Mouse (Mus musculus) B cell, adult 2 months (primary cell): ENCODE measurements around the gene Sugct.

Experiments used
- DNase-seq, 2 experiments: peaks; one replicate each; pipeline ENCODE4 v3.0.0; 2022

The Sugct gene

DNA sequence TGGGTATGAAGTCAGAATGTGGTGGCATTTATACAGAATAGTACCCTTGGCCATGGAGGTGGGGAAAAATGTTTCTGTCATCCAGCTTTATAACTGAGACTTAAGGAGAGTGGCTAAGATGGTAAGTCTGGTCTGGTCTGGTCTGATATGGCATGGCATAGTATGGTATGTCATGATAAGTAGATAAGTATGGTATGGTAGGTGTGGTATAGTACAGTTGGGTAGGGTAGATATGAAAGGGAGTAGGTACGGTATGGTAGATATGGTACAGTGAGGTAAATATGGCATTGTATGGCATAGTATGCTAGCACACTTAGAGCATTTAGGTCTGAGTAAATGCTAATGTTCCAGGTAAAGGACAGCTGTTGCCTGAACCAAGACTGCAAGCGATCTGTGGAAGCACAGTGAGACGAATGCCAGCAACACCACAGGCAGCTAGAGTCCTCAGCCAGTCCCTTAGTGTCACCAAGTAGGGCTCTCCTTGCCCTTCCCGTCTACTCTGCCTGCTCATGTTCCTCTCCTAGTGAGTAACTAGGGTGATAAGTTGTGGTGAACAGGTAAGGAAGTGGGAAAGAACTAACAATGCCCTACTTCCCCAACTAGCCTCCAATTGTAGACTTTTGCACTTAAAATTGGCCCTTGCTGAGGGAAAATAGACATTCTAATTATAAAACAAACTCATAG, 667.4 kb downstream of the Sugct start:
- no peak for DNase-seq

DNA sequence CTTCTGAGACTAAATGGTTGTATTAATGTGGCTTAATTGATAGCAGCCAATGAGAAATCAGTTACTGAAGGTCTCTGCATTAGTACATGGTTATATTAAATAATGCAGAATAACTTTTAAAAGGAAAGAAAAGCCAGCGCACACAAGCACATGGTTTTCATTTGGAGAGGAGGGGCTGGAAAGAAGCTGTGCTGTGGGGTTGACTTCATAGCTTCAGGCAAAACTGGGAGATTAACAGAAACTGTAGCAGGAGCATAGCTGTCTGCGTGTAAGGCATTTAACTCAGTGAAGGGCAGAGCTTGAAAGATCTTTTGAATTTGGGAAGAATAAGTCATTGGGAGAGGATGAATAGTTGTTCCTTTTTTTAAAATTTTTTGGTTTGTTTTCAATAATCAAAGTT, 668.4 kb downstream of the Sugct start:
- DNase-seq: no peak

DNA sequence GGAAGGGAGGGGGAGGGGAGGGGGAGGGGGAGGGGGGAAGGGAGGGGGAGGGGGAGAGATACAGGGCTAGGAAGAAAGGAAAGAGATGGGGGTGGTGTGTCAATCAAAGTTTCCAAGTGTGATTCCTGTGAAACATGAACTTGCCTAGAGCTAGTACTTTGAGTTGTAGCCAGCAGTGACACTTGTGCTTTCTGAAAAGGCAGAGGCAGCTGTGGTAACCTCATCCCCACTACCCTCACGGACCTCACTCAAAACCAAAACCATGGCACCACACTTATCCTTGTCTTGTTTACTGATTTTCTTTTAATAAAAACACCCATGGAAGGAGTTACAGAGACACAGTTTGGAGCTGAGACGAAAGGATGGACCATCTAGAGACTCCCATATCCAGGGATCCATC, 698.9 kb downstream of the Sugct start:
- DNase-seq: no peak

DNA sequence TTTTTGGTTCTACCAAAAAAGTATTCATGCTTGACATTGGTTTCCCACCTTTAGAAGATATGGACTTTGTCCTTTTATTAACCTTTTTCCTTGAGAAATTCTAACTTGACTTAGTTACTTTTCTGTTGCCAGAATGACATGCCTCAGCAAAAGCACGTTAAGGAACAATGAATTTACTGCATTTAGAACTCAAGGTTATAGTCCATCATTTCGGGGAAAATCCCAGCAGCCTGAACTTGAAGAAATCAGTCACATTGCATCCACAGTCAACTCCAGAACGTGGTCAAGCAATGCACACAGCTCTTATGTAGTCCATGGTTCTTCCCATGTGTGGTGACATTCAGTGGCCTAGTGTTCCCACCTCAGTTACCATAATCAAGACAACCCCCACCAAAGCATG, 700.0 kb downstream of the Sugct start:
- no peak for DNase-seq

DNA sequence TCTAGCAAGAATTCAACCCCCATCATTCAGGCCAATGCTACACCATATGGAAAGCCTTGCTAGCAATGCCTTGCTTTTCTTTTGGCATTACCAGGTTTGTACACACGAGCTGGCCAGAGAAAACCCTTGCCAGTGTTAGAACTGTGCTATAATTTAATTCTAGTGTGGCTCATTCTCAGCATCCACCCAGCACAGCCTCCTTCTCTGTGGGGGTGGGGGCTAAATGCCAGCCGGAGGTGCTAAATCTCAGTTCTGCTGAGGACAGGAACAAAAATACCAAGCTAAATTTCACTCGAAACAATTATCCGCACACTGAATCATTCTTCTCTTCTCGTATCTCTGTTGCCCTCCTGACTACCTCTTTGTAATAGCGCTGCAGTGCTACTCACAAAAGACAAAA, 717.6 kb downstream of the Sugct start:
- no peak for DNase-seq

DNA sequence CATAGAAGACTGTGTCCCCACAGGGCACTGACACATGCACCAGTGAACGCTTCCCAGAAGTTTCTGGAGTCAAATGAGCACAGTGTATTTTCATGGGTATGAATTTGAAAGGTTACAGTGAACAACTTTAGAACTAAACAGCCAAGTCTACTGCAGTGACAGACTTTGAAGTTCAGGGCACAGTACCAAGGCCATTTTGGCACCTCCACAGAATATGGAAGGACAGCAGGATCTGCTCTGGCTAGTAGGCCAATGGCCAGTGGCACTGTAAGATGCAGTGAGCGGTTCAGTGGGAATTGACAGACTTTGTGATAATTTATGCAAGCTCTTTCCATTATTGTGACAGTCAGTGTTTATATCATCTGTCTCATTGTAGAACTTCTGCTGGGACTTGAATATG, 724.1 kb downstream of the Sugct start:
- no peak for DNase-seq

DNA sequence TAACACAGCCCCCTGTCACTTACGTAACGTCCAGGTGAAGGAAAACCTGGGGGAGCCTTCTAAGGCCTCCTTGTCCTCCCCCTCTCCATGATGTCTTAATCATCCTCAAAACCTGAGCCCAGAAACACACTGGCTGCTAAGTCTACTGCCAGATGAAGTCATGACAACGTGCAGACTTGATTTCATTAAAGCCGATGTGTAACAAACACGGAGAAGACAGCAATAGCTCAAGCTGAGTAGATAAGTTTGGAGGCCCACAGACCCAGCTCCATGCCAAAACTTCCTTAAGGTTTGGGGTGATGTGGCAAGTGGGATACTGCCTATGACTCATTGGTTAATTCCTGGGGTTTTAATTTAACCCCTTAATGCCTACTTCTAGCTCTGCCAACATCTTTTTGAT, 726.4 kb downstream of the Sugct start:
- no peak for DNase-seq

DNA sequence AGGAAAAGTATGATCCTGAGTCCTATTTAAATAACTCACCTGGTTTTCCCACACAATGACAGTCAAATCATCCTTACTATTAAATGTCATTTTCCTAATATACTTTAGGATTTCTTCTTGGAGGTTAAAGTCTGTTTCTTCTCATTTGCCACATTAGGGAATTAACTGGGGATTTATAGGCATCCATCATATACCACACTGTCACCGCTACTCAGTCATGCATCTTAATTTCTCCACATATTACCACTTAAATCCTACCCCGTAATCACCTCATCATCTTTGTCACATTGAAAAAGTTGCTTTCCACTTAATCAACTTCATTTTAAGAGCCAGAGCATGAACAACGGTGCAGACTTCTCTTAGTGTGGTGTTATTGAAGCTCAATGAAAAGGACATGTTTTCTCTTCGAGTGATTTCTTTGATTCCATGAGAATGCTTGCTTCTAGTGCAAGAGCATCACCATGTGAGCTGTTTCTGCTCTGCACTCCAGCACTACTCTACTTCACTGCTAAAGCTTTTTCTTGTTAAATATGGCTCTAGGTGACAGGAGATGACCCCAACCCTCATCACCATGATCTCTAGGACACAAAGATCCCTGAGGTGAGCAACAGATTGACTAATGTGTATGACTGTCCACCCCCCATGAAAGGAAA, 730.4 kb downstream of the Sugct start:
- DNase-seq: no peak

DNA sequence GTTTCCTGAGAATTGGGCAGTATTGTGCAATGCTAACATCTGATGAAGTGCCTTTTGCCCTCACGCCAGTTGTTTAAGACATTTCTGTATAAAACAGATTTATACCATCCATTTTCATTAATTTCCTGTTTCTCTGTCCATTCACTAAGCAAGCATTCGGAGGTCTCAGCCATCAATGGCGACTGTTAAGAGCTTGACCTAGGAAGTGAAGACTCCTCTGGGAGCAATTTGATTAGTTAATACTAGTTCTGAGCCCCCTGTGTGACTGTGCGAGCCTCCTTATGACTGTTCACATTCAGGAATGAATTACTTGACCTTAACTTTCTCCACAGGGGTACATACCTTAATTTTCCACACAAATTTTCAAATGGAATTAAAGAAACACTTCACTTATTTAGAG, 743.3 kb downstream of the Sugct start:
- no peak for DNase-seq

DNA sequence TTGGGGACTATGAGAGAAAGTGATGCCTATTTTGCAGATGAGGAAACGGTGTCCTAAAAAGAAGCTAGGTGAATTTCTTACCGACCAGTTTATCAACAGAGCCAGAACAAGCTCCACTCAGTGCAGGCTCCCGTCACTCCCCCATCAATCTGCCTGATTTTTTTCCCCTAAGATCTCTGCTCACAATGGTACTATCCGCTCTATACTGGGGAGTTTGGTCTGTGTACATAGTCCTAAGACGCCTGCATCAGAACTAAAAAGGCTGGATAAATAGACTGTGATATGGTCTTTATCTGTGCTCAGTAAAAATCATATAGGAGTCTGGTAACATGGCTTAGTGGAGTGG, 755.9 kb downstream of the Sugct start:
- DNase-seq: no peak

DNA sequence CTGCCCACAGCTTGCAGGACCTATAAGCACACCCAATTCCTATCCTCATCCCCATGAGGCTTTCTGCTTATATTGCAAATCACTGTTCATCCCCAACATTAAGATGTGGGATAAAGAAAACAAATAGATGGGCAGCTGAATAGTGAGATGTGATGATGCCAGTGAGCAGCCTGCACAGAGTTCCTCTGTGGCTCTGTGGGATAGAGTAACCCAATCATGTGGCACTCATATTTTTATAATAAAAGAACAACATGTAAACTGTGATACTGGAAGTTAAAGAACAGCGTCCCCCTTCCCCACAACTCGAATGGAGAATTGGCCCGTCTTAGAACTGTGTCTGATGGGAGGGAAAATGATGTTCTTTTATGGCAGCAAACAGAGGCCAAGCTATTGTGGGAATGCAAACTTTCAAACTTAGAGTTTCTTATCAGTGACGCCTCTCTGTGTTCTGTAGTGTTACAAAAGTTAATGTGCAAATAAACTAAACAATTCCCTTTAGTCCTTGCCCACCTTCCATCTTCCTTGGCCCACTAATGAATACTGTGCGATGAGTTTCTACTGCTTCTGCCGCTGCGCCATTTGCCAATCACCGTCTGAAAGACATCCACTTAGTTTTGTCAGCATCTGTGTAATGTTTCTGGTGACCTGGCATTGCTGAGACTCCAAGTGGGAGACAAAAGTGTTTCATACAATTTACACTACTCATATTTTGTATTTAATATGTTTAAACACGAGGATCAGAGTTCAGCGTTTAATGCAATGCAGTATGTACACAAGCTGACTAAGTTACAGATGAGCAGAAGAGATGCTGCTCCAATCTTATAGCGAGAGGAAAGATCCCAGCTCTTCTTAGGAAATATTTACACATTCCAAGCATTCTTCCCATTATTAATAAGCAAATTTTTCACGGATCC, 756.5 kb downstream of the Sugct start:
- DNase-seq: no peak

DNA sequence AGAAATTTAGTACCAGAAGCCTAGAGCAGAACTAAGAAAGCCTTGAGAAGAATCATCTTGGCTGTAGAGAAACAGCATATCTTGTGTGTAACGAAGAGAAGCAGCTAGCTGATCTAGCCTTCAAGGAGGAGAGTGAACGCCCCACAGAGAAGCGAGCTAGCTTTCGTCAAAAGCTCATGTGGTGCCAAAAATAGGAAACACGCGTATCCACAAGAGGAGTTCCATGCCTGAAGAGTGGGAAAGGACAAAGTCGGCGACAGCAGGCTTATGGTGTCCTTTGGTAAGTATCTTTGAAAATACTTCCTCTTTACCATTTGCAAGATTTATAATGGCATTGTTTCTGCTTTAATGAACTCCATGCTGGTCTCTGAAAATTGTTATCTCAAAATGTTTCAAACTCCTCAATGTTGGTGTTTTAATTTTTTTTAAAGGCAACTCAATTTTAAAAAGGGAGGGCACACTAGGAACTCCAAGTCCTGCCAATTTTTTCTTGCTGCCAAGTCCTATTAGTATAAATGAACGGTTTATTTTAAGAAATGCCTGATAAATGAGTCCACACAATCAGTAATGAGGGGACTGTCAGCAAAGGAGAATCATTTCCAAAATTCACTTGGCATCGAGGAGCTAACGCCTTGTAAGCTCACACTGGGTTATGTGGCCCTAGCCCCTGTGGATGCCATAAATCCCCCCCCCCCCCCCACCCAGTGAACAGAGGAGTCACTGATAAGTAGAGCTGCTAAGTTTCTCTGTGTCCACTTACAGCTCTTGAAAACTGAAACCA, 757.7 kb downstream of the Sugct start:
- no peak for DNase-seq

DNA sequence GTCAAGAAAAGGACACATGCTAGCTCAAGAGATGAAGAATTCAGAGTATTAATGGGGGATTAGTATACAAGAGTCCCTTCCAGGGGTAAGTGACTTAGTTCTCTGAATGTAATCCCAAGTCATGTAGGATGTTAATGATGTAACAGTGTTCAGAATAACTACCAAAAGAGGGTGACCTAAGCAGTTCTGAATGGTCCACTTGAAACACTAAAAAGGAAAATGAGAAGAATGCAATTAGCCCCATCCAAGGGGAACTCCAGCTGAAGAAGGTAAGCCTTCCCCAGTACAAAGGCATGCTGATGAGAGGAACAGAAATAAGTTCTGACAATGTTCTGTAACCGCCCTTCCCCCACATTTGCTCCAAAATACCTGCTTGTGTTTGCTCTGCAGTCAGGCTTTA, 760.3 kb downstream of the Sugct start:
- DNase-seq: no peak

DNA sequence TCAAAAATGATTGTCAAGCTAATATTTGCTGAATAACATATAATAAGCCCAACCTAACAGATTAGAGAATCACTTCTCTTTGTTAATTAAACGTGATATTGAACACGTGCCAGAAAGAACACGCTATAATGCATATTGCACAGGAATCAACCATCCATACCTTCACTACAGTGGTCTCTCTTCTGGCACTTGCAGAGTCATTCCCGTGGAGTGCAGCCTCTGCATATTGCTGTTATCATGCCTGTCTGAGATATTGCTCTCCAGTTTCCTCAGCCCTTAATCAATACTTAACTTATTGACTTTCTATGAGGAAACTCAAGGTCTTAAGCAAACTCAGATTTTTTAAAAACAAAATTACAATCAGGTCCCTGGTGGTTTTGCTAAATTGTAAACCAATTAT, 761.8 kb downstream of the Sugct start:
- no peak for DNase-seq

DNA sequence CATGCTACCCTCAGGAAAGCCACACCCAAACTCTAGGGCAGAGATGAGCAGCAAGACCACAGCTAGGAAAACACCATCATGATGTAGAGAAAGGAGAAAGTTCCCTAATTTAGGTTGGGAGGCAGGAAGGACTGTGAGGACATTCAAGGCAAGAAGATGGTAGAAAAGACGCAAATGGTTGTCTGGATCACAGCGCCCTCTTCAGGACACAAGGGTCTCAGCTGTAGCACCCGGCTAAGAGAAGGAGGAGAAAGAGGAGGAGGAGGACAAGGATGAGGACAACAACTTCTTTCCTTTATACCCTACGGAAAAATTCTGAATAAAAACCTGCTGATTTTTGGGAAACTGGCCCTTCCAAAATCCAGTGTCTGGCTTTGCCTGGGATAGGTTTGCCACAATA, 774.0 kb downstream of the Sugct start:
- peak; percentile 32 to 39 for DNase-seq

DNA sequence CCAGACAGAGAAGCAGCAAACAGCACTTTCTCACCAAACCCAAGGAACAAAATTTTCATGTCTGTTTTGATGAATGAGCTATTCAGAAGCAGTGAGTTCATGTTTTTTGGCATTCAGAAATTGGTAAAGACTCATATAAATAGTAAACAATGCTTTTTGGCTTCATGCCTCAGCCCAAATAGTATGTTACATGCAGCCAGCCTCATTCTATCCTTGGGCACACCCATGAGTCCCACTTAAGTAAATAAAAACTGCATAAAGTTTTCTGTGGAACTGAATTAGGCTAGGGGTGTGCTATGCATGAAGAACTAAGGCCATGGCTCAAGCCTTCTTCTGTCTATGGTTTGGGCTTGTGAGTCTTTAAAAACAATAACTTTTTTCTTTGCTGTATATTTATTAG, 779.7 kb downstream of the Sugct start:
- DNase-seq: no peak

DNA sequence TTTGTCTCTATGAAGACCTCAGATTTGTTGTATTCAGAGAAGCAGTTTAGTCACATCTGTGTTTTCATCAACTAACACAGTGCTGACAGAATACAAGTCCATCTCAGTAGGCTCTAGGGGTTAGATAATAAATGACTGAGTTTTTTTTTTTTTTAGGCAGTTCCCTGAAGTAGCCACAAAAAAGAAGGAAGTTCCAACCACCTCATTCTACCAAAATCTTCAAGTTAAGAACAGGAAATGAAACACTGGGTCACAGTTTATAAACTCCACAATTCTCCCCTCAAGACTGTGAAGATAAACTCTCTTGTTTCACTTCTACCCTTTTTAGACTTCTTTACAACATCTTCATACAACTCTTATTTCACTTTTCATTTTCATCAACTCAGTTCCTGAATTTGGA, 783.1 kb downstream of the Sugct start:
- DNase-seq: peak in 1 of 2 experiments; percentile 8

DNA sequence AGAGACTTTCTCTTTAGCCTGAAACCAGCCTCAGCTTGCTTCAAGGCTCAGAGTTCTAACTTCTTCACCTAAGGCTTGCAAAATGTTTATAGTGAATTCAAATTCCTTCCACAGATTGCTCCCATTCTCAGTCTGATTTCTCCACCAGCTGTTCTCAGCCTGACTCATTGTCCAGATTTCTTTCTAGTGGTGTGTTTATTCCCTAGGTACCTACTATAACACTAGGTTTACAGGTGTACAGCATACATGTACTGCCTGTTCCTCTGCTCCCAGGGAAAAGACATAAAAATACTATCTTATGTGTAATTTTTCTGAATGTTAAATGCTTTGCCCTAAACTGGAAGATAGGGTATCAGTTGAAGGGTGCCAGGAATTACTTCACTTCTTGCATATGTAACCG, 788.4 kb downstream of the Sugct start:
- DNase-seq: no peak

DNA sequence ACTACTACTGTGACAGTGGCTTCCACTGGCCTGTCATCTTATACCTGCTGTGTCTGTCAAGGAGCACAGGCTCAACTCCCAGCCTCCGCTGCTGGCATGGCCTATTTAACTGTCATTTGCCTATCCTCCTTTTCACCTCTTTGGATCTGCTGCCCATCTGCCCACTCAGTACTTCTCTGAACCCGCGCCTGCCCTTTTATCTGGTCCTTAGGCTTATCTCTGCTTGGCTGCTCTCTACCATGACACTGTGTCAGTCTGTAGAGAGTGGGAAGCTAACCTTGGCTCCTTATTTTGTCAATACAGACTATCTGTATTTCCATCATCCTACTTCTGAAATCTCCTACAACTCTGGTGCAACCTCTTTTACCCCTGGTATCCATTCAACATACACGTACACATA, 793.9 kb downstream of the Sugct start:
- no peak for DNase-seq

DNA sequence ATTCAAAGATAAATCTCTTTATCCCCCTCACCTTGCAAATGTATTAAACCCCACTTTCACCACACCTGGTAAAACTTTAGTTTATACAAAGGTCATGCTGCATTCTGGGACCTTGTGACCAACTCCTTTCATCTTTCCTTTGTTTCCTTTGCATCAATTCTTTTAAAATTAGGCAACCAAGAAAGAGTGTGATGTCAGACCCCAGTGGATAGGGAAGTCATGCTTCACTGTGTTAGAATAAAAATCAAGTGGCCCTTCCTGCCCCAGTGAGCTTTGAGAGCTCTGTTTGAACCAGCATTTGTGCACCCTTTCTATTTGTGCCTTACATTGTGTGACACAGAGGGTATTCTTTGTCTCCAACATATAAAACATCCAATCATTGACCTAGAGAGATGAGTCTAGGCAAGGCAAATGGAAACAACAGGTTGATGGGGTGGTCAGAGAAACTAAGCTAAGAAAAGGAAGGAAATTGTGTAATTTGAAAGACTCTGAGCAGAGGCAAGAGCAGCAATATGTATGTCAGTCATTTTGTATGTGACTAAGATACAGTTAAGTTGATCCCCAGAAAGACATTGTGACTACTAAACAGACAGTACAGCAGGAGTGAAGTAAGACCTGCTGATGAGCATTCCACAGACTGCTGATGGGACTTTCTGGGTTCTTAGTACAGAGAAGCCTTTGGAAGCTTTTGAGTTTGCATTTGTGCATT, 797.1 kb downstream of the Sugct start:
- no peak for DNase-seq

DNA sequence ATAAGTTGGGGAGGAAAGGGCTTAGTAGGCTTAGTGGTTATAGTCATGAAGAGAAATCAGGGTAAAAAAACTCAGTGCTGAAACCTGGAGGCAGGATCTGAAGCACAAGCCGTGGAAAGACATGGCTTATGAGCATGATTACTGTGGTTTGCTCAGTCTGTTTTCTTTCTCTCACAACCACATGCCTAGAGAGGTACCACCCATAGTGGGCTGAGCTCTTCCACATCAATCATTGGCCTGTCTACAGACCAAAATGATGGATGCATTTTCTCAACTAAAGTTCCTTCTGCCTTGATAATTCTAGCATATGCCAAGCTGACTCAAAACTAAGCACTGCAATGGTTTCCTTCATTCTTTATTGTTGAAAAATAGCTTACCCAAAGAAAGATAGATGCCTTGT, 817.3 kb downstream of the Sugct start:
- DNase-seq: no peak

DNA sequence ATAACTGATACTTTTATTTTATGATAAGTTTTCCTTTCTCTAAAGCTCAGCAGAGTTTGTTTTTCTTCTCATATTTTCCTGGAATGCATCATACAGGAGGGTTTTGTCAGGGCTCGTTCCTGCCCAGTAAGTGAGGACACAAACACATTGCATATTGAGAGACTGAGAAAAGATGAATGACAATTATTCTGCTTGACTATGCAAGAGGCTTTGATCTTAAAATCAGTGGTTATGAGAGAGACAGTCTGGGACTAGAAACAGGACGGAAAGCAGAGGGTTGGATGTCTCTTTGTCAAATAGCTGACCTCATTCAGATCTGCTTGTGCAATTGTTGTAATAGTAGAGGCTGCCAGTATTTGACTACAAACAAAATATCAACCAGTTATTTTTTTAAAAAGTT, 835.4 kb downstream of the Sugct start:
- no peak for DNase-seq

DNA sequence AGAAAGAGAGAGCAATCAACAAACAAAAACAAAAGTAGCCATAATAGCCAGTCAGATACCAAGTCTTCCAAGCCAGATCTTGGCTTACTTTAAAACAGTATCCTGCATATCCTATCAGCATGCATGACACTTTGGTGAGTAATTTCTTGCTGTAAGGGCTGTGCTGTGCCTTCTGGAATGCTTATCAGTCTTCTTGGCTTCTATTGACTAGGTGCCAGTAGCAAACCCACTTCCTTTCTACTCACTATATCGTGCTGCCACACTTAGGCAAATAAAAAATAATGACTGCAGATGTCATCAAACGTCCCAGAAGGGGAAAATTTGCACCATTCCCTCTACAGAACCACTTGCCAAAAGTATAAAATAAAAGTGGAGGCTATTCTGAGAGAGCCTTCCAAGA, 848.1 kb downstream of the Sugct start:
- DNase-seq: no peak
